Mouse (Mus musculus) ES-Bruce4 (cell line): ENCODE data around the gene Zfp784. TPM values are rescaled to one million over a fixed set of nuclear protein-coding genes. Genes with fewer than 3 reads are reported as not detected.
A peak's percentile ranks its signal among the peaks of the same experiment; 100 is the strongest.

ENCODE experiments used
- H3K27ac ChIP-seq: 2 replicates; pipeline ENCODE4 v1.5.1; 2012; ENCODE audit warnings: low read length, inconsistent platforms; ENCODE audit not compliant: insufficient read depth
- H3K27me3 ChIP-seq: 2 replicates; pipeline ENCODE4 v1.6.1; 2012; ENCODE audit warnings: mild to moderate bottlenecking, low read length, inconsistent platforms; ENCODE audit not compliant: control insufficient read depth, poor library complexity, insufficient read depth, severe bottlenecking
- H3K36me3 ChIP-seq: 2 replicates; pipeline ENCODE4 v1.6.1; 2012; ENCODE audit warnings: inconsistent platforms, mild to moderate bottlenecking, low read length, moderate library complexity; ENCODE audit not compliant: control insufficient read depth, poor library complexity, insufficient read depth, severe bottlenecking
- H3K4me1 ChIP-seq: one replicate; pipeline ENCODE4 v1.8.1; 2011; ENCODE audit warnings: low read length; ENCODE audit not compliant: control insufficient read depth, insufficient read depth
- H3K4me3 ChIP-seq: 2 replicates; pipeline ENCODE4 v1.5.1; 2011; ENCODE audit warnings: low read depth, mild to moderate bottlenecking, low read length
- H3K9ac ChIP-seq: 2 replicates; pipeline ENCODE4 v1.6.1; 2012; ENCODE audit warnings: low read depth, mild to moderate bottlenecking, inconsistent platforms; ENCODE audit not compliant: poor library complexity, severe bottlenecking
- H3K9me3 ChIP-seq: replicated peaks from 2 replicates; pipeline ENCODE4 v1.6.1; 2012; ENCODE audit warnings: mild to moderate bottlenecking, low read length, inconsistent platforms; ENCODE audit not compliant: control insufficient read depth, poor library complexity, insufficient read depth, severe bottlenecking
- CTCF ChIP-seq: IDR thresholded peaks from one replicate; pipeline ENCODE4 v1.8.1; 2011; ENCODE audit warnings: low read depth, low read length
- EP300 ChIP-seq: IDR thresholded peaks from 2 replicates; pipeline ENCODE4 v1.6.1; 2011; ENCODE audit warnings: low read depth, low read length; ENCODE audit not compliant: insufficient read depth
- POLR2A ChIP-seq: IDR thresholded peaks from one replicate; pipeline ENCODE4 v1.8.1; 2011; ENCODE audit warnings: low read length; ENCODE audit not compliant: insufficient read depth
- polyA plus RNA-seq: library from polyadenylated mRNA; stranded (reverse); fragments of >200 nt; gene quantifications from 2 replicates; pipeline ENCODE4 v1.2.4, GENCODE M21; 2011; ENCODE audit warnings: low read depth; ENCODE audit not compliant: missing spikeins, insufficient read depth, insufficient read length

Gene Zfp784
- polyA plus RNA-seq, 1 experiment, result not detected

DNA sequence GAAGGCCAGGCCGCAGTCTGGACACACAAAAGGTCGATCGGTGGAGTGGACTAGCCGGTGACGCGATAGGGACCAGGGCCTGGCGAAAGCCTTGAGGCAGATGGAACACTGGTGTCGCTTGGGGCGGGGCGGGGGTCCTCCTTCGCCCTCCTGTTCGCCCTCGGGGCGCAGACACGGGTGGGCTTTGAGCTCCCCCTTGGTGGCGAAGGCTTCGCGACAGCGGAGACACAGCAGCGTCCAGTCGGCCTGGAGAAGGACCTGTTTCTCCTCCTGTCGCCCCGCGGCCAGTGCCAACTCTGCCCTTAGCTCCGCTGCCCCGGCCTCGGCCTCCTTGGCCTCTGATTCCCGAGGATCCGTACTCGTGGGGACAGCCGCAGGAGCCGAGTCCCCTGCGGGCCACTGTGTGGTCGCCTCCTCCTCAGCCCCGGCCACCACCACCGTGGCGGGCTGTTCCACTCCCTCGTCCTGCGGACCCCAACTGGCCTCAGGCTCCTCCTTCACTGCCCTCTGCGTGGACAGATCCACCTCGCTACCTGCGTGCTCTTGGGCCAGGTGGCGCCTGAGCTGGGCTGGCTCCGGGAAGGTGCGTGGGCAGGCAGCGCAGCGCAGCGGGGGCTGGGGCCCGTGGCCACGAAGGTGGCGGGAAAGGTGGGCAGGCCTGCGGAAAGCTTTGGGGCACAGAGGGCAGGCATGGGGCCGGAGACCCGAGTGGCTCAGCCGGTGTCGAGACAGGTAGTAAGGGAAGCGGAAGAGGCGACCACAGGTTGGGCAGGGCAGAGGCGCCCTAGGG lies 44.1 kb downstream of the Zfp784 start:
- H3K27me3 ChIP-seq, result no peaks in the 10 kb centered on the region; the same call in 1 of the 2 replicates
- H3K4me3 ChIP-seq, result peak overlapping the region; percentile 54
- no peaks in the 10 kb centered on the region for H3K9me3 ChIP-seq
- H3K9ac ChIP-seq, result peak overlapping the region; percentile 15; the same call in 1 of the 2 replicates
- H3K4me1 ChIP-seq, result no peaks in the 10 kb centered on the region
- no peak overlapping the region for H3K27ac ChIP-seq
- H3K36me3 ChIP-seq, result no peaks in the 10 kb centered on the region
- TF ChIP-seq POLR2A (no peak), CTCF (no peak), EP300 (no peak)

- peak overlapping the region; percentile 54 for H3K4me3 ChIP-seq
- H3K36me3 ChIP-seq, result no peaks in the 10 kb centered on the region
- H3K27ac ChIP-seq, result no peak overlapping the region
- H3K9ac ChIP-seq, result peak overlapping the region; percentile 15; the same call in 1 of the 2 replicates
- H3K9me3 ChIP-seq, result no peaks in the 10 kb centered on the region
- no peak for TF ChIP-seq POLR2A
- TF ChIP-seq CTCF, result no peak
- no peak for TF ChIP-seq EP300
- H3K27me3 ChIP-seq, result no peaks in the 10 kb centered on the region; the same call in 1 of the 2 replicates
- no peaks in the 10 kb centered on the region for H3K4me1 ChIP-seq
These were observed 44.8 kb downstream of the Zfp784 start for GRCm38 (mm10) chr7:4993347-4993998.

- H3K36me3 ChIP-seq, result no peaks in the 10 kb centered on the region
- no peak overlapping the region for H3K9ac ChIP-seq
- H3K4me3 ChIP-seq, result no peak overlapping the region
- H3K9me3 ChIP-seq, result no peaks in the 10 kb centered on the region
- no peak overlapping the region for H3K27ac ChIP-seq
- no peaks in the 10 kb centered on the region for H3K27me3 ChIP-seq
- TF ChIP-seq CTCF (no peak), EP300 (no peak), POLR2A (no peak)
- no peaks in the 10 kb centered on the region for H3K4me1 ChIP-seq
These were observed 50.0 kb downstream of the Zfp784 start for GRCm38 (mm10) chr7:4988250-4988649.

Other genes starting within 250 kb of the Zfp784 start
- 2.6 and 6.8 TPM in 2 replicates for gene Tmem238, start 248.8 kb downstream of the Zfp784 start, polyA plus RNA-seq
- 969 and 977 TPM in 2 replicates for gene Rpl28, start 245.6 kb downstream of the Zfp784 start, polyA plus RNA-seq
- gene Ube2s, start 225.9 kb downstream of the Zfp784 start, polyA plus RNA-seq, result 474 and 498 TPM in 2 replicates
- gene Shisa7, start 193.8 kb downstream of the Zfp784 start, polyA plus RNA-seq, result 3.8 and 5.3 TPM in 2 replicates
- 3.8 and 4.2 TPM in 2 replicates for gene Isoc2b, start 168.2 kb downstream of the Zfp784 start, polyA plus RNA-seq
- 3.3 and 4.3 TPM in 2 replicates for gene Isoc2a, start 161.3 kb downstream of the Zfp784 start, polyA plus RNA-seq
- gene Gm36210, start 131.9 kb downstream of the Zfp784 start, polyA plus RNA-seq, result 1.1 TPM in 2 replicates
- gene Zfp628, start 123.2 kb downstream of the Zfp784 start, polyA plus RNA-seq, result 5.0 and 5.4 TPM in 2 replicates
- gene Nat14, start 116.4 kb downstream of the Zfp784 start, polyA plus RNA-seq, result 2.2 and 3.3 TPM in 2 replicates
- 1.5 and 2.0 TPM in 2 replicates for gene Ssc5d, start 112.7 kb downstream of the Zfp784 start, polyA plus RNA-seq
- 0.48 and 1.0 TPM in 2 replicates for gene Sbk2, start 74.0 kb downstream of the Zfp784 start, polyA plus RNA-seq
- 0.25 and 0.55 TPM in 2 replicates for gene Sbk3, start 67.3 kb downstream of the Zfp784 start, polyA plus RNA-seq
- gene Zfp579, start 42.3 kb downstream of the Zfp784 start, polyA plus RNA-seq, result 7.6 and 10.9 TPM in 2 replicates
- gene Zfp524, start 24.0 kb downstream of the Zfp784 start, polyA plus RNA-seq, result 2.5 and 4.7 TPM in 2 replicates
- gene Fiz1, start 23.7 kb downstream of the Zfp784 start, polyA plus RNA-seq, result 43.2 and 57.0 TPM in 2 replicates
- not detected in 2 replicates for gene Gm44973, start 22.9 kb downstream of the Zfp784 start, polyA plus RNA-seq
- gene Zfp865, start 18.1 kb downstream of the Zfp784 start, polyA plus RNA-seq, result 23.0 and 24.7 TPM in 2 replicates
- gene Ccdc106, start 17.9 kb downstream of the Zfp784 start, polyA plus RNA-seq, result 5.6 and 5.7 TPM in 2 replicates
- 1.9 TPM in 1 of 2 replicates, not detected in the other for gene 4632433K11Rik, start 4.3 kb downstream of the Zfp784 start, polyA plus RNA-seq
- 14.0 and 16.0 TPM in 2 replicates for gene Zfp580, start 13.1 kb upstream of the Zfp784 start, polyA plus RNA-seq
- gene U2af2, start 23.7 kb upstream of the Zfp784 start, polyA plus RNA-seq, result 236 and 262 TPM in 2 replicates
- gene Epn1, start 41.8 kb upstream of the Zfp784 start, polyA plus RNA-seq, result 68.8 and 69.1 TPM in 2 replicates
- not detected in 2 replicates for gene Rfpl4, start 78.5 kb upstream of the Zfp784 start, polyA plus RNA-seq
- 0.90 and 1.3 TPM in 2 replicates for gene Rasl2-9, start 87.5 kb upstream of the Zfp784 start, polyA plus RNA-seq
- gene Vmn1r55, start 111.2 kb upstream of the Zfp784 start, polyA plus RNA-seq, result 0.06 TPM in 2 replicates
- not detected in 2 replicates for gene Vmn1r56, start 158.3 kb upstream of the Zfp784 start, polyA plus RNA-seq
- not detected in 2 replicates for gene Vmn1r57, start 180.0 kb upstream of the Zfp784 start, polyA plus RNA-seq